Mouse (Mus musculus) G1E (cell line): Measurements from ENCODE around the gene Tbck. TPM values are rescaled to one million over a fixed set of nuclear protein-coding genes. Genes with fewer than 3 reads are reported as not detected.

Experiments
- ATAC-seq: 2 replicates; pipeline ENCODE4 v1.8.0; 2016; ENCODE audit warnings: mild to moderate bottlenecking; ENCODE audit not compliant: insufficient number of reproducible peaks, poor library complexity, low FRiP score, severe bottlenecking; ENCODE audit errors: extremely low read depth
- DNase-seq: peaks from one replicate; pipeline ENCODE4 v3.0.0; 2012; ENCODE audit warnings: low spot score
- H3K27me3 ChIP-seq: 2 replicates; pipeline ENCODE4 v1.6.1; 2012; ENCODE audit warnings: mild to moderate bottlenecking, low read length, inconsistent platforms; ENCODE audit not compliant: insufficient read depth
- H3K36me3 ChIP-seq: replicated peaks from 2 replicates; pipeline ENCODE3; 2012; ENCODE audit warnings: mild to moderate bottlenecking, inconsistent platforms
- H3K4me1 ChIP-seq: 2 replicates; pipeline ENCODE4 v1.6.1; 2012; ENCODE audit warnings: low read depth, low read length, inconsistent platforms, mixed read lengths; ENCODE audit not compliant: insufficient read depth
- H3K4me3 ChIP-seq: 2 replicates; pipeline ENCODE4 v1.5.1; 2012; ENCODE audit warnings: low read depth, mild to moderate bottlenecking, inconsistent platforms, low read length, moderate library complexity, mixed read lengths
- H3K9me3 ChIP-seq: replicated peaks from 2 replicates; pipeline ENCODE4 v1.6.1; 2012; ENCODE audit warnings: inconsistent platforms
- CTCF ChIP-seq: IDR thresholded peaks from 2 replicates; pipeline ENCODE4 v1.5.1; 2012; ENCODE audit warnings: low read depth, low read length, inconsistent platforms, mixed read lengths
- GATA1 ChIP-seq: IDR thresholded peaks from 2 replicates; pipeline ENCODE4 v1.6.1; 2012; ENCODE audit warnings: borderline replicate concordance, low read length, inconsistent platforms, mixed read lengths
- GATA2 ChIP-seq: IDR thresholded peaks from 2 replicates; pipeline ENCODE4 v1.6.1; 2012; ENCODE audit warnings: low read depth, low read length, inconsistent platforms, borderline replicate concordance
- POLR2AphosphoS5 ChIP-seq: IDR thresholded peaks from 2 replicates; pipeline ENCODE4 v1.6.1; 2012; ENCODE audit warnings: low read depth, low read length, inconsistent platforms; ENCODE audit not compliant: insufficient replicate concordance
- TAL1 ChIP-seq: conservative IDR thresholded peaks from 2 replicates; pipeline ENCODE4 v1.6.1; 2012; ENCODE audit warnings: low read depth, low read length, inconsistent platforms, mixed read lengths
- polyA plus RNA-seq: library from polyadenylated mRNA; stranded (reverse); fragments of >175 nt; gene quantifications from 2 replicates; pipeline ENCODE4 v1.2.3, GENCODE M21; 2012
- total RNA-seq, 2 experiments: library from RNA; stranded (forward) in 1 of 2; stranded (reverse) in 1 of 2; fragments of 200-1000 nt in 1 of 2; fragments of >200 nt in 1 of 2; fragmentation: Nextera tagmentation in 1 of 2; gene quantifications; 2 replicates each; pipeline ENCODE4 v1.2.3; 2014 to 2017

Gene Tbck
- total and polyA plus RNA-seq, 3 experiments: 3.3 to 33.2 (median 22.9) TPM

- Histone ChIP-seq H3K27me3 (peaks cover 24% of the 10 kb centered on the region), H3K4me3 (no peak overlapping the region), H3K4me1 (0 out of 2 replicates have a peak, but pooled peaks cover under 1% of the 10 kb centered on the region), H3K9me3 (no peaks in the 10 kb centered on the region), H3K36me3 (no peaks in the 10 kb centered on the region)
- TF ChIP-seq GATA1: no peak
- TF ChIP-seq GATA2: no peak
- no peak for TF ChIP-seq CTCF
- TF ChIP-seq POLR2AphosphoS5: no peak
- no peak for TF ChIP-seq TAL1
- DNase-seq: no peak
- no peak for ATAC-seq
These were observed 166.5 kb downstream of the Tbck start for GRCm38 (mm10) chr3:132850431-132850830.

DNA sequence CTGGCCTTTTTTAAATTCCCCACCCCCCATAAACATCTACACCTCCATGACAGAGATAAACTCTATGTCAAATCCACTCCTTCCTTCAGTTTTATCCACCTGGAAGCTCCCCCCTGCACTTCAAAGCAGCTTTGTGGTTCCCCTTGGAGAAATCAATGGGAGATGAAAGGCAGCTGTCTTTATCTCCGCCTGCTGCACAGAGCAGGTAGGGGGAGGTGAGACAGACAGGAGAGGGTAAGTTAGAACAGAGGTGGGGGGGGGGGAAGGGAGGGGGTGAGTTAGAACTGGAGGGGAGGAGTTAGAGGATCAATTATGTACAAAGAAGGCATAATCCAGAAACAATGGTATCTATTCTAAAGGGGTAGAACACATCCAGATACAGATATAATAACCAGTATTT lies 167.5 kb downstream of the Tbck start:
- DNase-seq (no peak), ATAC-seq (no peak)
- Histone ChIP-seq H3K4me3 (no peak overlapping the region), H3K36me3 (no peaks in the 10 kb centered on the region), H3K27me3 (peaks cover 24% of the 10 kb centered on the region), H3K9me3 (no peaks in the 10 kb centered on the region), H3K4me1 (0 out of 2 replicates have a peak, but pooled peaks cover 3% of the 10 kb centered on the region)
- no peak for TF ChIP-seq GATA2
- no peak for TF ChIP-seq POLR2AphosphoS5
- TF ChIP-seq TAL1: no peak
- no peak for TF ChIP-seq CTCF
- TF ChIP-seq GATA1: no peak

DNA sequence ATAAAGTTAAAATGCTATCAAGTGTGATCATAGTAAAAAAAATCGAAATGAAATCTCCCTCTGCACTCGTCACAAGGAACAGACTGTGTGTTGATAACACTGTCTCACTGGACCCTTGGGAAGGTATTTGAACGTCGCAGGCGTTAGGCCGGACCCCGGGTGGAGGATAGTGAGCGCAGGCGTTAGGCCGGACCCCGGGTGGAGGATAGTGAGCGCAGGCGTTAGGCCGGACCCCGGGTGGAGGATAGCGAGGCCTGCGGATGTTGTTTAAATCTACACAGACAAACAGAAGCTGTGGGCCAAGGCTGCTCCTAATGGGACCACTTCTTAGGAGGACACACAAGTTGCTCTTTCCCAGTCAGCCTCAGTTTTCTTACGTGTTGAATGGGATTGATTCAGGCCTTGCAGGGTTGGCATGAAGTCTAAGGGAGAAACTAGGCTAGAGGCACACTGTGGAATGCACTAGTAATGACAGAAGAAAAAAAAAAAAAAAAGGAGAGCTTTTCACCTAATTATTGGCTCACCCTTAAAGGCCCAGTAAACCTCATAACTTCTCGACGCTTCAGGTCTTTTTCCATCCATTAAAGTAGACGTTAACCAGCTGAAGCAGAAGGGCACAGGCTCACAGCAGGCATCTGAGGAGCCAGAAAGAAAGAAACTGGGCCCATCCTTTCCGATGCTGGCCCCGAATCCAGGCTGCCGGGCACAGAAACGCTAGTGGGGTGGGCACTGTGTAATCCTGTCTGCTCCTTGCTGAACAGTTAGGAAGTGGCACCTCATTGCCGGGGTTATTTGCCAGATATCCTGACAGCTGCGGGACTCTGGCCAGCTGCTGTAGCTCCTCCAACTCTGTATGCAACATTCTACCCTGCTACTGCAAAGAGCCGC lies 168.1 kb downstream of the Tbck start:
- DNase-seq: no peak
- H3K9me3 ChIP-seq: no peaks in the 10 kb centered on the region
- H3K4me3 ChIP-seq: no peak overlapping the region
- no peaks in the 10 kb centered on the region for H3K36me3 ChIP-seq
- TF ChIP-seq POLR2AphosphoS5: no peak
- no peak for TF ChIP-seq TAL1
- TF ChIP-seq GATA2: no peak
- TF ChIP-seq CTCF: no peak
- no peak for TF ChIP-seq GATA1
- no peak for ATAC-seq
- H3K4me1 ChIP-seq: 0 out of 2 replicates have a peak, but pooled peaks cover 3% of the 10 kb centered on the region
- peaks cover 24% of the 10 kb centered on the region for H3K27me3 ChIP-seq

DNA sequence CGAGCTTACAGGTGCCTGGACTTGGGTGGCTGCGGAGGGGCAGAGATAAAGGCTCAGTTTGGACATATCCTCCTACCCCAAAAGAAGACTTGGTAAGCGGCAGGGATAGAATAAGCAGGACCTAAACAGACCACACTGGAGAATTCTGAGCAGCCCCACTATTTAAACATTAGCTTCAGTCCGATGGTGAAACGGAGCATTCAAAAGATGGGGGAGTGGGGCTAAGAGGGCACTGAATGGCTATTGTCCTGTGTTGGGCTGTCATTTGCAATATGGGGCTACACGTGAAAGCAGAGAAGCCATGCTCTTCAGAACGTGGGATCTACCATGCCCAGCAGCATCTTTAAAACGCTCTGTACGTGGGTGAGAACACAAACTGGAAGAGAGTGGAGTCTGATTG lies 170.3 kb downstream of the Tbck start:
- Histone ChIP-seq H3K36me3 (no peaks in the 10 kb centered on the region), H3K9me3 (no peaks in the 10 kb centered on the region), H3K27me3 (peaks cover 25% of the 10 kb centered on the region), H3K4me1 (0 out of 2 replicates have a peak, but pooled peaks cover 3% of the 10 kb centered on the region), H3K4me3 (no peak overlapping the region)
- ATAC-seq: no peak
- TF ChIP-seq TAL1 (no peak), POLR2AphosphoS5 (no peak), GATA1 (no peak), GATA2 (no peak), CTCF (no peak)
- DNase-seq: no peak

GRCm38 (mm10) chr3:132855458-132856212 lies 171.7 kb downstream of the Tbck start:
- no peak for ATAC-seq

GRCm38 (mm10) chr3:132856651-132857050 lies 172.7 kb downstream of the Tbck start:
- H3K9me3 ChIP-seq: no peaks in the 10 kb centered on the region
- no peak overlapping the region for H3K4me3 ChIP-seq
- H3K36me3 ChIP-seq: no peaks in the 10 kb centered on the region
- H3K4me1 ChIP-seq: 0 out of 2 replicates have a peak, but pooled peaks cover 3% of the 10 kb centered on the region
- peaks cover 30% of the 10 kb centered on the region for H3K27me3 ChIP-seq
- ATAC-seq (no peak), DNase-seq (no peak)
- TF ChIP-seq GATA2 (no peak), TAL1 (no peak), CTCF (no peak), POLR2AphosphoS5 (no peak), GATA1 (no peak)

More at GRCm38 (mm10) chr3:132855458-132856212, 171.7 kb downstream of the Tbck start:
- TF ChIP-seq GATA1: no peak
- no peak for TF ChIP-seq TAL1
- TF ChIP-seq GATA2: no peak
- no peak for TF ChIP-seq CTCF
- no peak for TF ChIP-seq POLR2AphosphoS5
- 0 out of 2 replicates have a peak, but pooled peaks cover 3% of the 10 kb centered on the region for H3K4me1 ChIP-seq
- peaks cover 29% of the 10 kb centered on the region for H3K27me3 ChIP-seq
- H3K4me3 ChIP-seq: no peak overlapping the region
- no peak for DNase-seq
- no peaks in the 10 kb centered on the region for H3K9me3 ChIP-seq
- H3K36me3 ChIP-seq: no peaks in the 10 kb centered on the region
